ENCODE assay signal across 21 mouse cellular contexts in the genomic region with DNA sequence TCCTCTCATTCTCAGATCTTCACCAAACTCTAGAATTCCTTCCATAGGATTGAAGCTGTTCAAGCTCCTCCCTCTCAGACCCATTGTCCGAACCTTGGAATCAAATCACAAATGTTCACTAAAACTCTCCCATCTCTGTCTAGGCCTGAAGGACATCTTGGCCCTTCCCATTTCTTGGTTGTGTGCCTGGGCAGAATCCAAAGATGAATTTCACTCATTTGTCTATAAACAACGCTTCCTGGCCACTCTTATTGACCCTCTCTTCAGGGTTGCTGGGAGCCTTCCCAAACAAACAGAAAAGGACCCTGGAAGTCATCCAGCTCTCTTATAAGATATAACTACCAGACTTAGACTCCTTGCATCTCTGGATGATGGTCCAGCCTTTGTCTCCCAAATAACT.
DNase-seq lines count a peak whose midpoint lies in the region; ATAC-seq and TF ChIP-seq lines count a peak whose summit lies in the region.
"Had no signal": no experiment of that assay in that cellular context is flagged by ENCODE, and none has a peak within 500 bp of the region (broad histone marks: within the 10 kb centered on the region; RNA-seq: fewer than 3 reads in every experiment).

No protein-coding gene starts in this region.

- no peaks in the 10 kb centered on the region for H3K9me3 ChIP-seq in lung, embryonic 16.5 days (ENCODE audit: control insufficient read depth, low read length)
- no peaks in the 10 kb centered on the region for H3K9me3 ChIP-seq in forebrain, embryonic 16.5 days (ENCODE audit: control insufficient read depth, low read length)
- H3K9me3 ChIP-seq: forebrain, embryonic 12.5 days; G1E; hindbrain, embryonic 15.5 days had no signal

- no peak overlapping the region for H3K4me3 ChIP-seq in lung, embryonic 16.5 days (ENCODE audit: low read length)
- H3K4me3 ChIP-seq in lung, adult 2 months (replicated peaks; ENCODE audit: extremely low read depth, low read depth, low read length): no peak overlapping the region
- no peak overlapping the region for H3K4me3 ChIP-seq in forebrain, embryonic 16.5 days (replicated peaks; ENCODE audit: low read length)
- H3K4me3 ChIP-seq: embryonic facial prominence, embryonic 13.5 days; forebrain, embryonic 12.5 days; gastrocnemius, adult 2 months; heart, embryonic 13.5 days; hindbrain, embryonic 15.5 days had no signal

- no peak overlapping the region for H3K9ac ChIP-seq in lung, embryonic 16.5 days (ENCODE audit: low read length)
- no peak overlapping the region for H3K9ac ChIP-seq in forebrain, embryonic 16.5 days (replicated peaks; ENCODE audit: low read depth, low read length)
- H3K9ac ChIP-seq: embryonic facial prominence, embryonic 13.5 days; forebrain, embryonic 12.5 days; forebrain, postnatal 0 days; heart, embryonic 13.5 days; hindbrain, embryonic 15.5 days had no signal

- H3K4me2 ChIP-seq in lung, embryonic 16.5 days (ENCODE audit: low read depth, low read length): no peak overlapping the region
- H3K4me2 ChIP-seq in forebrain, embryonic 16.5 days (ENCODE audit: low read length): no peak overlapping the region
- H3K4me2 ChIP-seq: embryonic facial prominence, embryonic 13.5 days; forebrain, embryonic 12.5 days; heart, embryonic 13.5 days; hindbrain, embryonic 15.5 days had no signal

- DNase-seq in cerebellum, adult 11-12 months: peak; percentile 46
- no peak for DNase-seq in cerebellum, postnatal 4 days (ENCODE audit: low spot score in 2 of 2)
- peak; percentile 9 to 27 for DNase-seq in cerebellum, postnatal 10 days
- DNase-seq in lung, adult 2 months: no peak
- DNase-seq: adrenal gland, adult 8-10 months; adrenal gland, postnatal 36 days; B cell, adult 2 months; forebrain, postnatal 0 days; gastrocnemius, adult 2 months; gastrocnemius, postnatal 25 days; heart, adult 11 months; heart, postnatal 36 days had no signal

- H3K4me1 ChIP-seq in lung, embryonic 16.5 days (replicated peaks; ENCODE audit: control insufficient read depth, insufficient read depth, low read length): no peaks in the 10 kb centered on the region
- no peaks in the 10 kb centered on the region for H3K4me1 ChIP-seq in lung, adult 2 months (ENCODE audit: control insufficient read depth, insufficient read depth, low read length)
- no peaks in the 10 kb centered on the region for H3K4me1 ChIP-seq in forebrain, embryonic 16.5 days (replicated peaks; ENCODE audit: control insufficient read depth, insufficient read depth, low read length)
- H3K4me1 ChIP-seq: embryonic facial prominence, embryonic 13.5 days; forebrain, embryonic 12.5 days; heart, embryonic 13.5 days; hindbrain, embryonic 15.5 days had no signal

- H3K36me3 ChIP-seq in lung, embryonic 16.5 days (ENCODE audit: control insufficient read depth, insufficient read depth, low read length): no peaks in the 10 kb centered on the region
- no peaks in the 10 kb centered on the region for H3K36me3 ChIP-seq in forebrain, embryonic 16.5 days (ENCODE audit: control insufficient read depth, insufficient read depth)
- H3K36me3 ChIP-seq: embryonic facial prominence, embryonic 13.5 days; forebrain, embryonic 12.5 days; G1E; heart, embryonic 13.5 days; hindbrain, embryonic 15.5 days had no signal

- 42% methylated on average over 2 of the region's 2 CpGs for WGBS in lung, embryonic 16.5 days
- 52% methylated on average over 2 of the region's 2 CpGs for WGBS in lung, adult 2 months
- 90% methylated on average over 2 of the region's 2 CpGs for WGBS in forebrain, embryonic 16.5 days

- H3K27me3 ChIP-seq in lung, embryonic 16.5 days (ENCODE audit: control insufficient read depth, insufficient read depth, low read depth, low read length): no peaks in the 10 kb centered on the region
- no peaks in the 10 kb centered on the region for H3K27me3 ChIP-seq in forebrain, embryonic 16.5 days (replicated peaks; ENCODE audit: control insufficient read depth, insufficient read depth, low read length)
- H3K27me3 ChIP-seq: embryonic facial prominence, embryonic 13.5 days; forebrain, embryonic 12.5 days; heart, embryonic 13.5 days; hindbrain, embryonic 15.5 days had no signal

- ATAC-seq in cerebellum, adult (ENCODE audit: insufficient number of reproducible peaks, low FRiP score, low TSS enrichment): no peak
- ATAC-seq in lung, embryonic 16.5 days (ENCODE audit: low read depth): peak; percentile 72
- ATAC-seq in forebrain, embryonic 16.5 days: no peak
- ATAC-seq: CD4-positive, CD25-positive, alpha-beta regulatory T cell, adult 4 months; forebrain, postnatal 0 days had no signal

- no peak for TF ChIP-seq CTCF in lung, adult 2 months (IDR thresholded peaks at IDR 0.05; ENCODE audit: insufficient read depth, low read length)

- no peak for TF ChIP-seq POLR2A in lung, adult 2 months (IDR thresholded peaks at IDR 0.05; ENCODE audit: borderline replicate concordance, extremely low read depth, low read depth, low read length)

- H3K27ac ChIP-seq in lung, embryonic 16.5 days (ENCODE audit: low read length): no peak overlapping the region
- H3K27ac ChIP-seq in forebrain, embryonic 16.5 days (ENCODE audit: low read length): no peak overlapping the region
- H3K27ac ChIP-seq: embryonic facial prominence, embryonic 13.5 days; forebrain, embryonic 12.5 days; gastrocnemius, adult 2 months; heart, embryonic 13.5 days; hindbrain, embryonic 15.5 days had no signal

Comparison
In these comparisons a context has a peak if more than half of its experiments do, and no peak if none do; other contexts are left out.
1. DNase-seq: peak in cerebellum, adult 11-12 months (single experiment) and cerebellum, postnatal 10 days (2 of 2); none in cerebellum, postnatal 4 days (0 of 2) and lung, adult 2 months (single experiment).